ENCODE assay signal across 23 mouse cellular contexts in genomic region chr19:10822534-10822933, GRCm38 (mm10). TPM values are rescaled to one million over a fixed set of nuclear protein-coding genes. Genes with fewer than 3 reads are reported as not detected.
DNase-seq lines count a peak whose midpoint lies in the region; ATAC-seq and TF ChIP-seq lines count a peak whose summit lies in the region.
"Had no signal": no experiment of that assay in that cellular context is flagged by ENCODE, and none has a peak within 500 bp of the region (broad histone marks: within the 10 kb centered on the region; RNA-seq: fewer than 3 reads in every experiment).

No protein-coding gene starts in this region.

- no peak for TF ChIP-seq EP300 in liver, postnatal 0 days (IDR thresholded peaks at IDR 0.05; ENCODE audit: low read depth)

- H3K9me3 ChIP-seq in liver, embryonic 11.5 days (ENCODE audit: control insufficient read depth, low read length) = no peaks in the 10 kb centered on the region
- no peaks in the 10 kb centered on the region for H3K9me3 ChIP-seq in liver, embryonic 16.5 days (replicated peaks; ENCODE audit: control insufficient read depth, low read length)
- no peaks in the 10 kb centered on the region for H3K9me3 ChIP-seq in liver, embryonic 12.5 days (replicated peaks)
- no peaks in the 10 kb centered on the region for H3K9me3 ChIP-seq in liver, postnatal 0 days (ENCODE audit: low read length)
- H3K9me3 ChIP-seq: G1E had no signal

- no peak for TF ChIP-seq CTCF in liver, adult 2 months (IDR thresholded peaks at IDR 0.05; ENCODE audit: low read depth, low read length)
- TF ChIP-seq CTCF in liver, postnatal 0 days (IDR thresholded peaks at IDR 0.05; ENCODE audit: low read depth) = no peak

- no peak overlapping the region for H3K4me3 ChIP-seq in liver, adult 2 months (ENCODE audit: insufficient read depth, low read depth, low read length)
- no peak overlapping the region for H3K4me3 ChIP-seq in liver, embryonic 11.5 days (ENCODE audit: low read depth, low read length)
- H3K4me3 ChIP-seq in liver, embryonic 16.5 days (ENCODE audit: low read depth, low read length) = no peak overlapping the region
- H3K4me3 ChIP-seq in liver, embryonic 12.5 days = no peak overlapping the region
- no peak overlapping the region for H3K4me3 ChIP-seq in liver, postnatal 0 days (ENCODE audit: low read depth, low read length)

- TF ChIP-seq POLR2A in liver, adult 2 months (IDR thresholded peaks at IDR 0.05; ENCODE audit: extremely low read depth, insufficient read depth, low read length) = no peak

- H3K9ac ChIP-seq in liver, adult 2 months (ENCODE audit: low read depth, low read length) = no peak overlapping the region
- H3K9ac ChIP-seq in liver, embryonic 11.5 days (ENCODE audit: low read depth, low read length) = no peak overlapping the region
- H3K9ac ChIP-seq in liver, embryonic 16.5 days (ENCODE audit: low read depth, low read length) = no peak overlapping the region
- no peak overlapping the region for H3K9ac ChIP-seq in liver, embryonic 12.5 days
- H3K9ac ChIP-seq in liver, postnatal 0 days (replicated peaks) = no peak overlapping the region

- H3K27me3 ChIP-seq in liver, adult 2 months (ENCODE audit: control insufficient read depth, insufficient read depth, low read length) = no peaks in the 10 kb centered on the region
- no peaks in the 10 kb centered on the region for H3K27me3 ChIP-seq in liver, embryonic 11.5 days (replicated peaks; ENCODE audit: control insufficient read depth, insufficient read depth, low read length)
- H3K27me3 ChIP-seq in liver, embryonic 16.5 days (ENCODE audit: control insufficient read depth, insufficient read depth, low read depth, low read length) = no peaks in the 10 kb centered on the region
- no peaks in the 10 kb centered on the region for H3K27me3 ChIP-seq in liver, embryonic 12.5 days (replicated peaks)
- no peaks in the 10 kb centered on the region for H3K27me3 ChIP-seq in liver, postnatal 0 days (ENCODE audit: insufficient read depth, low read length)
- H3K27me3 ChIP-seq: CH12.LX, Patski had no signal

- no peaks in the 10 kb centered on the region for H3K79me2 ChIP-seq in liver, adult 2 months (ENCODE audit: control insufficient read depth, insufficient read depth, low read length)

- ATAC-seq in liver, embryonic 11.5 days (replicated peaks; ENCODE audit: low FRiP score) = no peak
- ATAC-seq in liver, embryonic 16.5 days (ENCODE audit: low read depth) = peak; percentile 47; the same call in 1 of the 2 replicates
- no peak for ATAC-seq in liver, embryonic 12.5 days
- peak; percentile 73 for ATAC-seq in liver, postnatal 0 days
- ATAC-seq: activated CD4-positive, CD25-positive, alpha-beta regulatory T cell, adult 4 months; CD4-positive, CD25-positive, alpha-beta regulatory T cell, adult 4 months; Patski had no signal

- no peaks in the 10 kb centered on the region for H3K36me3 ChIP-seq in liver, adult 2 months (ENCODE audit: control insufficient read depth, insufficient read depth, low read length)
- H3K36me3 ChIP-seq in liver, embryonic 11.5 days (ENCODE audit: control insufficient read depth, insufficient read depth, low read length) = no peaks in the 10 kb centered on the region
- H3K36me3 ChIP-seq in liver, embryonic 16.5 days (ENCODE audit: control insufficient read depth, insufficient read depth) = no peaks in the 10 kb centered on the region
- no peaks in the 10 kb centered on the region for H3K36me3 ChIP-seq in liver, embryonic 12.5 days
- no peaks in the 10 kb centered on the region for H3K36me3 ChIP-seq in liver, postnatal 0 days (replicated peaks; ENCODE audit: insufficient read depth, low read length)
- H3K36me3 ChIP-seq: G1E had no signal

- 76% methylated on average over 4 of the region's 4 CpGs for WGBS in liver, adult 2 months
- 86% methylated on average over 4 of the region's 4 CpGs for WGBS in liver, embryonic 11.5 days
- WGBS in liver, embryonic 16.5 days (ENCODE audit: insufficient replicate concordance) = 73% methylated on average over 4 of the region's 4 CpGs
- 73% methylated on average over 4 of the region's 4 CpGs for WGBS in liver, embryonic 12.5 days (ENCODE audit: insufficient replicate concordance)
- 77% methylated on average over 4 of the region's 4 CpGs for WGBS in liver, postnatal 0 days (ENCODE audit: insufficient replicate concordance)

- H3K27ac ChIP-seq in liver, adult 2 months (replicated peaks; ENCODE audit: insufficient read depth, low read depth, low read length) = 0 out of 2 replicates have a peak overlapping the region, but pooled peaks have one; percentile 6
- H3K27ac ChIP-seq in liver, embryonic 11.5 days (ENCODE audit: low read depth, low read length) = no peak overlapping the region
- H3K27ac ChIP-seq in liver, embryonic 16.5 days (ENCODE audit: low read length) = no peak overlapping the region
- no peak overlapping the region for H3K27ac ChIP-seq in liver, embryonic 12.5 days
- no peak overlapping the region for H3K27ac ChIP-seq in liver, postnatal 0 days (ENCODE audit: low read depth)

- peak; percentile 81 for DNase-seq in liver, adult 2 months (ENCODE audit: extremely low read depth, low read depth, low spot score)
- no peak for DNase-seq in liver, embryonic 11.5 days (ENCODE audit: low spot score)
- no peak for DNase-seq in liver, postnatal 0 days
- no peak for DNase-seq in liver
- DNase-seq: adrenal gland, adult 2 months; adrenal gland, adult 8-10 months; adrenal gland, postnatal 10 days; adrenal gland, postnatal 14 days; adrenal gland, postnatal 25 days; adrenal gland, postnatal 36 days; B cell, adult 2 months; cerebellum, adult 11 months; cerebellum, adult 11-12 months; cerebellum, adult 18-20 months had no signal

- H3K4me1 ChIP-seq in liver, adult 2 months (ENCODE audit: control insufficient read depth, insufficient read depth, low read length) = peaks cover 11% of the 10 kb centered on the region
- H3K4me1 ChIP-seq in liver, embryonic 11.5 days (replicated peaks; ENCODE audit: control insufficient read depth, insufficient read depth, low read length) = no peaks in the 10 kb centered on the region
- no peaks in the 10 kb centered on the region for H3K4me1 ChIP-seq in liver, embryonic 16.5 days (ENCODE audit: control insufficient read depth, low read depth, low read length)
- H3K4me1 ChIP-seq in liver, embryonic 12.5 days = peaks cover 7% of the 10 kb centered on the region; the same call in 1 of the 2 replicates
- peaks cover 4% of the 10 kb centered on the region for H3K4me1 ChIP-seq in liver, postnatal 0 days (ENCODE audit: insufficient read depth)

- no peak overlapping the region for H3K4me2 ChIP-seq in liver, embryonic 11.5 days
- no peak overlapping the region for H3K4me2 ChIP-seq in liver, embryonic 16.5 days (ENCODE audit: low read depth, low read length)
- H3K4me2 ChIP-seq in liver, embryonic 12.5 days = no peak overlapping the region
- no peak overlapping the region for H3K4me2 ChIP-seq in liver, postnatal 0 days (ENCODE audit: low read depth, low read length)

RNA-seq across cellular contexts. Expression of gene Cd6, which starts 7.3 kb away (rescaled TPM):
- total RNA-seq in liver, adult 2 months (2014; rRNA removed) = 0.18 and 0.20 TPM in 2 replicates
- 0.36 and 0.44 TPM in 2 replicates for polyA plus RNA-seq in liver, adult 2 months (2012; rRNA removed)
- polyA plus RNA-seq in liver, embryonic 11.5 days (2014; fragmentation: Nextera tagmentation; extraction: Ambion mirVana) = not detected in 2 replicates
- 0.04 TPM in 1 of 2 replicates, not detected in the other for polyA plus RNA-seq in liver, embryonic 16.5 days (2015; fragmentation: Nextera tagmentation; extraction: Ambion mirVana)
- not detected in 2 replicates for polyA plus RNA-seq in liver, embryonic 12.5 days (2016; fragmentation: Nextera tagmentation; extraction: Ambion mirVana)
- polyA plus RNA-seq in liver, postnatal 0 days (2015; fragmentation: Nextera tagmentation; extraction: Ambion mirVana) = 0.11 TPM in 1 of 2 replicates, not detected in the other
- total RNA-seq: adrenal gland, adult 2 months; adrenal gland, postnatal 25 days; MEL had no signal
- polyA plus RNA-seq: brain, embryonic 14.5 days; G1E had no signal

RNA-seq across cellular contexts. Expression of gene Slc15a3, which starts 17.0 kb away (rescaled TPM):
- total RNA-seq in liver, adult 2 months (2014; rRNA removed) = 3.3 and 5.6 TPM in 2 replicates
- polyA plus RNA-seq in liver, adult 2 months (2012; rRNA removed) = 6.2 and 10.6 TPM in 2 replicates
- 1.1 and 1.2 TPM in 2 replicates for polyA plus RNA-seq in liver, embryonic 11.5 days (2014; fragmentation: Nextera tagmentation; extraction: Ambion mirVana)
- 1.5 and 1.8 TPM in 2 replicates for polyA plus RNA-seq in liver, embryonic 16.5 days (2015; fragmentation: Nextera tagmentation; extraction: Ambion mirVana)
- 1.0 and 1.2 TPM in 2 replicates for polyA plus RNA-seq in liver, embryonic 12.5 days (2016; fragmentation: Nextera tagmentation; extraction: Ambion mirVana)
- 4.2 and 4.4 TPM in 2 replicates for polyA plus RNA-seq in liver, postnatal 0 days (2015; fragmentation: Nextera tagmentation; extraction: Ambion mirVana)
- total RNA-seq: MEL had no signal

RNA-seq across cellular contexts. Expression of gene Tmem132a, which starts 47.2 kb away (rescaled TPM):
- 0.18 and 0.40 TPM in 2 replicates for total RNA-seq in liver, adult 2 months (2014; rRNA removed)
- 0.75 and 0.90 TPM in 2 replicates for polyA plus RNA-seq in liver, adult 2 months (2012; rRNA removed)
- 27.2 and 27.7 TPM in 2 replicates for polyA plus RNA-seq in liver, embryonic 11.5 days (2014; fragmentation: Nextera tagmentation; extraction: Ambion mirVana)
- 2.7 and 3.1 TPM in 2 replicates for polyA plus RNA-seq in liver, embryonic 16.5 days (2015; fragmentation: Nextera tagmentation; extraction: Ambion mirVana)
- 10.6 TPM in 2 replicates for polyA plus RNA-seq in liver, embryonic 12.5 days (2016; fragmentation: Nextera tagmentation; extraction: Ambion mirVana)
- polyA plus RNA-seq in liver, postnatal 0 days (2015; fragmentation: Nextera tagmentation; extraction: Ambion mirVana) = 2.0 and 2.1 TPM in 2 replicates
- total RNA-seq: MEL had no signal

RNA-seq across cellular contexts. Expression of gene Tmem109, which starts 59.3 kb away (rescaled TPM):
- 7.1 and 8.9 TPM in 2 replicates for total RNA-seq in liver, adult 2 months (2014; rRNA removed)
- 32.2 and 35.2 TPM in 2 replicates for polyA plus RNA-seq in liver, adult 2 months (2012; rRNA removed)
- 42.7 and 45.4 TPM in 2 replicates for polyA plus RNA-seq in liver, embryonic 11.5 days (2014; fragmentation: Nextera tagmentation; extraction: Ambion mirVana)
- polyA plus RNA-seq in liver, embryonic 16.5 days (2015; fragmentation: Nextera tagmentation; extraction: Ambion mirVana) = 16.9 and 20.0 TPM in 2 replicates
- 28.2 and 28.5 TPM in 2 replicates for polyA plus RNA-seq in liver, embryonic 12.5 days (2016; fragmentation: Nextera tagmentation; extraction: Ambion mirVana)
- polyA plus RNA-seq in liver, postnatal 0 days (2015; fragmentation: Nextera tagmentation; extraction: Ambion mirVana) = 12.8 and 13.2 TPM in 2 replicates

Comparison
In these comparisons a context has a peak if more than half of its experiments do, and no peak if none do; other contexts are left out.
1. ATAC-seq: peak in liver, embryonic 16.5 days (single experiment) and liver, postnatal 0 days (single experiment); none in liver, embryonic 11.5 days (single experiment) and liver, embryonic 12.5 days (single experiment).